Mouse (Mus musculus) inflammation-experienced regulatory T-cells, adult 16 weeks (primary cell): ENCODE results near the gene Dnlz. TPM values are rescaled to one million over a fixed set of nuclear protein-coding genes. Genes with fewer than 3 reads are reported as not detected.

Source experiments
- polyA plus RNA-seq: library from polyadenylated mRNA; unstranded; fragments of 100-300 nt; shearing (Covaris generic); gene quantifications from one replicate; pipeline ENCODE4 v1.2.1, GENCODE M21; 2017

Gene Dnlz
- polyA plus RNA-seq = 16.5 TPM

GRCm38 (mm10) chr2:26351358-26352290, at the start of gene Dnlz:
Dnlz (minus strand) TSS chr2:26352110.

GRCm38 (mm10) chr2:26389154-26389690, 37.3 kb upstream of the Dnlz start, which contains the start of the genes Entr1 and Pmpca:
Entr1 (minus strand) TSS chr2:26389316.
Pmpca (plus strand) TSS chr2:26389339.

GRCm38 (mm10) chr2:26380131-26380771, 28.3 kb upstream of the Dnlz start, which contains the start of gene Snapc4:
Snapc4 (minus strand) TSS chr2:26380653.

DNA sequence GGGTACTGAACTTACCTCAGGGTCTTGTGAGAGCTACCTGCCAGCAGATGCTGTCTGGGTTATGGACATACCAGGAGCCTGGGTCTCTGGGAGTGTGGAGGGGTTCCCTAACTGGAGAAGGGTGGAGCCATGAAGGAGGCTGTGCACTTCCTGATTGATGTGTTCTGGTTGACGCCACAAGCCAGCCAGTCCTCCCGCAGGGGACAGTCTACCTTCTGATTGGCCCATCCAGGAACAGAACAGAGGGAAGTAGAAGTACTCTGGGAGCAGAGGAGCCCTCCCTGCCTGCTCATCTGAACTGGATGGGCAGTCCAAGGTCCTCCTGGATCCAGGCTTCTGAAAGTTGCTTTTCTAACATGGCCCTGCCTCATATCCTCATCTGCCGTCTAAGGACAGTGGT, 8.9 kb upstream of the Dnlz start, which contains the start of gene Card9:
TSS of gene Card9 (minus strand) at position 147 of the 400 bp plus-strand sequence.

DNA sequence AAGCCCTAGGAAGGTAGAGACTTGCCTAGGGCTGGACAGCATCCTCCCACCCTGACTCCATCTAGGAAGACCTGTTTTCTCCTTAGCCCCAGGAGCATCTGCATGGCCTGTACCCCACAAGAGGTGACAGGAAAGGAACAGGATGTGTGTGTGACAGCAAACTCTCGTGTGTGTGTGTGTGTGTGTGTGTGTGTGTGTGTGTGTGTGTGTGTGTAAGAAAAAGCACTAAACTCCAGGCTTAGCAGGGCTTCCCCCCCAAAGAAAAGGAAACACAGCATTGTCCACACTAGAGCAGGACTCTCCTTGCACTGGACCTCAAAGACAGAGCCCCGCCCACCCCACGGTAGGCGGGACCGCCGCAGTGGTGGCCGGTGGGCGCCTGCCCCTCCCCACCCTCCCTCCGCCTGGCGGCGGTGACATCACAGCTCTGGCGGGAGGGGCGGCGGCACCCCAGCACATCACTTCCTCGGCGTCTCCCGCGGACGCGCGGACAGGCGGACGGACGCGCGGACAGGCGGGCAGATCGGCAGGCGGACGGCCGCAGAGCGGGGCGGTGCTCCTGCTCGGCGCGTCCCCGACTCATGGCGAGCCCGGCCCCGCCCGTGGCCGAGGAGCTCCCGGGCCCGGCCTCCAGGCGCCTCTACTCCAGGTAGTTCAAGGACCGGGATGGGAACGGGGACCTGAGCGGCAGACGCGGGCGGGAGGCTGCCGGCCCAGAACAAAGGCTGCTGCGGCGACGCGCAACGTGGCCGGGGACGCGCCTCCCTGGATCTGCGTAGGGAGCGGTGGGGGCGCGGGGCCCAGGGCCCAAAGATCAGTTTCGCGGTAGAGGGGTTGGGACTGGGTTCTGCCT, 36.6 kb downstream of the Dnlz start, which contains the start of gene Gpsm1:
TSS of gene Gpsm1 (plus strand) at position 444 of the 853 bp plus-strand sequence.

Other genes with a start within 250 kb of the Dnlz start
- 0.85 TPM for gene Nacc2, start 228.9 kb downstream of the Dnlz start, polyA plus RNA-seq
- gene Lhx3, start 143.8 kb downstream of the Dnlz start, polyA plus RNA-seq = not detected
- 2.9 TPM for gene Qsox2, start 114.6 kb downstream of the Dnlz start, polyA plus RNA-seq
- gene Ccdc187, start 57.6 kb downstream of the Dnlz start, polyA plus RNA-seq = not detected
- gene Gpsm1, start 36.6 kb downstream of the Dnlz start, polyA plus RNA-seq = 8.8 TPM
- 3.7 TPM for gene Card9, start 8.8 kb upstream of the Dnlz start, polyA plus RNA-seq
- 53.5 TPM for gene Snapc4, start 28.5 kb upstream of the Dnlz start, polyA plus RNA-seq
- 55.7 TPM for gene Entr1, start 37.2 kb upstream of the Dnlz start, polyA plus RNA-seq
- gene Pmpca, start 37.2 kb upstream of the Dnlz start, polyA plus RNA-seq = 118 TPM
- 28.3 TPM for gene Inpp5e, start 57.1 kb upstream of the Dnlz start, polyA plus RNA-seq
- gene Sec16a, start 93.1 kb upstream of the Dnlz start, polyA plus RNA-seq = 72.4 TPM
- gene Notch1, start 164.6 kb upstream of the Dnlz start, polyA plus RNA-seq = 22.0 TPM
- 0.66 TPM for gene Egfl7, start 227.9 kb upstream of the Dnlz start, polyA plus RNA-seq
- gene Gm20532, start 234.5 kb upstream of the Dnlz start, polyA plus RNA-seq = not detected